Mouse (Mus musculus) lung, postnatal 0 days (tissue): ENCODE data around the gene Znrf4. TPM values are rescaled to one million over a fixed set of nuclear protein-coding genes. Genes with fewer than 3 reads are reported as not detected.
A peak's percentile ranks its signal among the peaks of the same experiment; 100 is the strongest.
"Not testable (repeated sequence)": the region's sequence is repeated elsewhere in the genome, so short reads cannot be mapped to it uniquely, and the experiment has no call there.

ENCODE experiments used
- ATAC-seq: fragments of 200-750 bp; cut with Nextera tagmentation; 2 replicates; pipeline ENCODE4 v1.8.0; 2017; ENCODE audit warnings: moderate library complexity
- DNase-seq: peaks from one replicate; pipeline ENCODE4 v3.0.0-alpha.2; 2016; ENCODE audit warnings: low spot score
- H3K27ac ChIP-seq: fragments of 300-500 bp; sonication (generic); 2 replicates; pipeline ENCODE4 v1.5.1; 2014; ENCODE audit warnings: antibody characterized with exemption, mild to moderate bottlenecking, low read length, mixed read lengths
- H3K27me3 ChIP-seq: fragments of 300-500 bp; sonication (generic); replicated peaks from 2 replicates; pipeline ENCODE4 v1.6.1; 2014; ENCODE audit warnings: low read length, mixed read lengths; ENCODE audit not compliant: insufficient read depth
- H3K36me3 ChIP-seq: fragments of 300-500 bp; sonication (generic); 2 replicates; pipeline ENCODE4 v1.6.1; 2014; ENCODE audit warnings: low read length, mixed read lengths; ENCODE audit not compliant: insufficient read depth
- H3K4me1 ChIP-seq: fragments of 300-500 bp; sonication (generic); 2 replicates; pipeline ENCODE4 v1.6.1; 2014; ENCODE audit warnings: antibody characterized with exemption, low read depth, low read length, mixed read lengths; ENCODE audit not compliant: insufficient read depth
- H3K4me2 ChIP-seq: fragments of 300-500 bp; sonication (generic); replicated peaks from 2 replicates; pipeline ENCODE4 v1.6.1; 2014; ENCODE audit warnings: low read depth, mild to moderate bottlenecking, low read length, moderate library complexity, mixed read lengths
- H3K4me3 ChIP-seq: fragments of 300-500 bp; sonication (generic); 2 replicates; pipeline ENCODE4 v1.5.1; 2014; ENCODE audit warnings: low read depth, low read length
- H3K9ac ChIP-seq: fragments of 300-500 bp; sonication (generic); replicated peaks from 2 replicates; pipeline ENCODE4 v1.6.1; 2014; ENCODE audit warnings: low read depth, mild to moderate bottlenecking
- H3K9me3 ChIP-seq: fragments of 300-500 bp; sonication (generic); 2 replicates; pipeline ENCODE4 v1.6.1; 2016; ENCODE audit warnings: low read length, mixed read lengths
- CTCF ChIP-seq: IDR thresholded peaks from 2 replicates; pipeline ENCODE4 v1.5.1; 2016; ENCODE audit warnings: antibody characterized with exemption, mild to moderate bottlenecking
- EP300 ChIP-seq: IDR thresholded peaks from 2 replicates; pipeline ENCODE4 v1.6.1; 2016; ENCODE audit warnings: antibody characterized with exemption, mild to moderate bottlenecking, control low read depth
- WGBS: fragments of 180-500 bp; shearing (Covaris S2); extraction: QIAGEN DNeasy Blood & Tissue Kit; methylation state at CpG from one replicate; pipeline ENCODE4 v1.1.7; 2014; 5-methylcytosine and 5-hydroxymethylcytosine counted together
- polyA plus RNA-seq: library from polyadenylated mRNA; unstranded; fragments of >200 nt; fragmentation: Nextera tagmentation; extraction: Ambion mirVana; gene quantifications from 2 replicates; pipeline ENCODE4 v1.2.1, GENCODE M21; 2015

The Znrf4 gene
- polyA plus RNA-seq, 1 experiment from 2014 or later, result not detected

- Histone ChIP-seq H3K27ac (no peak overlapping the region), H3K9ac (no peak overlapping the region), H3K9me3 (no peaks in the 10 kb centered on the region), H3K4me3 (no peak overlapping the region), H3K27me3 (no peaks in the 10 kb centered on the region), H3K4me1 (no peaks in the 10 kb centered on the region), H3K4me2 (no peak overlapping the region), H3K36me3 (no peaks in the 10 kb centered on the region)
- DNase-seq (peak; percentile 61), ATAC-seq (peak; percentile 50)
- WGBS, result 20% methylated on average over 9 of the region's 9 CpGs
- TF ChIP-seq EP300 (no peak), CTCF (peak; percentile 40)
Observed at GRCm38 (mm10) chr17:56502526-56502925, 9.7 kb downstream of the Znrf4 start.

DNA sequence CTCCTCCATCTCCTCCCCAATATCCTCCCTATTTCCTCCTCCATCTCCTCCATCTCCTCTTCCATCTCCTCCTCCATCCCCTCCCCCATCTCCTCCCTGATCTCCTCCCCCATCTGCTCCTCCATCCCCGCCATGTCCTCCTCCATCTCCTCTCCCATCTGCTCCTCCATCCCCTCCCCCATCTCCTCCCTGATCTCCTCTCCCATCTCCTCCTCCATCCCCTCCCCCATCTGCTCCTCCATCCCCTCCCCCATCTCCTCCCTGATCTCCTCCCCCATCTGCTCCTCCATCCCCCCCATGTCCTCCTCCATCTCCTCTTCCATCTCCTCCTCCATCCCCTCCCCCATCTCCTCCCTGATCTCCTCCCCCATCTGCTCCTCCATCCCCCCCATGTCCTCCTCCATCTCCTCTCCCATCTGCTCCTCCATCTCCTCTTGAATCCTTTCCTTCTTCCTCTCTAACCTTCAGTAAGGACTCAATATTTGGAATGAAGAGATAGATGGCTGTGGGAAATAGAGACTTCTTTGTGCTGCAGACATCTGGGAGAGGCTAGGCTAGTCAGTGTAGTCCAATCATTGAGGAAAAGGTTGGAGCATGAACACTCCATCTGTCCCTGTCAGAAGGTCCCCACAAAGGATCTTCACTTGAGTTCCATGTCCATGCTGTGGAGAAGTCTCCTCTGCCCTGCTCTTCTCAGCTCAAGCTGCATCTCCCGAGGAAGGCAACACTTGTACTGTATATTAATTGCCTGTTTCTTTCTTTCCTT, 10.4 kb downstream of the Znrf4 start:
- not testable (repeated sequence) for H3K27me3 ChIP-seq, H3K4me1 ChIP-seq, H3K27ac ChIP-seq, H3K36me3 ChIP-seq, H3K4me2 ChIP-seq, H3K9me3 ChIP-seq, H3K4me3 ChIP-seq, H3K9ac ChIP-seq, ATAC-seq, DNase-seq
- WGBS, result 49% methylated on average over 2 of the region's 2 CpGs

GRCm38 (mm10) chr17:56499229-56499628, 13.0 kb downstream of the Znrf4 start:
- Histone ChIP-seq H3K27ac (no peak overlapping the region), H3K4me3 (no peak overlapping the region), H3K36me3 (no peaks in the 10 kb centered on the region), H3K9me3 (peaks cover 8% of the 10 kb centered on the region), H3K4me2 (no peak overlapping the region), H3K27me3 (no peaks in the 10 kb centered on the region), H3K9ac (no peak overlapping the region), H3K4me1 (no peaks in the 10 kb centered on the region)
- WGBS, result 75% methylated on average over 5 of the region's 5 CpGs
- ATAC-seq (no peak), DNase-seq (no peak)
- TF ChIP-seq CTCF (no peak), EP300 (no peak)

- 53% methylated on average over 2 of the region's 2 CpGs for WGBS
- no peak overlapping the region for H3K4me2 ChIP-seq
- H3K27me3 ChIP-seq, result no peaks in the 10 kb centered on the region
- no peaks in the 10 kb centered on the region for H3K36me3 ChIP-seq
- H3K4me3 ChIP-seq, result no peak overlapping the region
- no peak for DNase-seq
- ATAC-seq, result no peak
- H3K9me3 ChIP-seq, result peaks cover 17% of the 10 kb centered on the region
- H3K4me1 ChIP-seq, result no peaks in the 10 kb centered on the region
- H3K27ac ChIP-seq, result no peak overlapping the region
- H3K9ac ChIP-seq, result no peak overlapping the region
- TF ChIP-seq CTCF (no peak), EP300 (no peak)
Observed at GRCm38 (mm10) chr17:56494480-56494879, 17.8 kb downstream of the Znrf4 start.

DNA sequence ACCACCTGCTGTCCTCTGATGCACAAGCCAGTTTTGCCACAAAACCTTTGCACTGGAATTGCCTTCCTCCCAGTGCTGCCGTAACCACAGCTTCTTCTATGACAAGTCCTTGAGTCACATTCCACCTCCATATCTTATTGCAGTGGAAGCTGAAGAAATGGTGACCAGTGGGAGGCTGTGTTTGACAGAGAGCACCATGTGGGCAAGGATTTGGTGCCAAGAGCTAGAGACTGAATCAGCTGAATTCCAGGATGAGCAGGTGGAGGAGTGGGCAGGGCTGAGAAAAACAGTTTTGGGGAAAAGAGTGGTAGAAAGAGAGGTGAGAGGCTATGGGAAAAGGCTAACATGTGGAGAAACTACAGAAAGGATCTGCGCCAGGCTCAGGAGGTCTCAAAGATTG, 18.4 kb downstream of the Znrf4 start:
- ATAC-seq, result no peak
- 81% methylated on average over 2 of the region's 2 CpGs for WGBS
- Histone ChIP-seq H3K4me3 (no peak overlapping the region), H3K9me3 (peaks cover 17% of the 10 kb centered on the region), H3K36me3 (no peaks in the 10 kb centered on the region), H3K27ac (no peak overlapping the region), H3K27me3 (no peaks in the 10 kb centered on the region), H3K9ac (no peak overlapping the region), H3K4me1 (no peaks in the 10 kb centered on the region), H3K4me2 (no peak overlapping the region)
- no peak for TF ChIP-seq EP300
- no peak for DNase-seq

DNA sequence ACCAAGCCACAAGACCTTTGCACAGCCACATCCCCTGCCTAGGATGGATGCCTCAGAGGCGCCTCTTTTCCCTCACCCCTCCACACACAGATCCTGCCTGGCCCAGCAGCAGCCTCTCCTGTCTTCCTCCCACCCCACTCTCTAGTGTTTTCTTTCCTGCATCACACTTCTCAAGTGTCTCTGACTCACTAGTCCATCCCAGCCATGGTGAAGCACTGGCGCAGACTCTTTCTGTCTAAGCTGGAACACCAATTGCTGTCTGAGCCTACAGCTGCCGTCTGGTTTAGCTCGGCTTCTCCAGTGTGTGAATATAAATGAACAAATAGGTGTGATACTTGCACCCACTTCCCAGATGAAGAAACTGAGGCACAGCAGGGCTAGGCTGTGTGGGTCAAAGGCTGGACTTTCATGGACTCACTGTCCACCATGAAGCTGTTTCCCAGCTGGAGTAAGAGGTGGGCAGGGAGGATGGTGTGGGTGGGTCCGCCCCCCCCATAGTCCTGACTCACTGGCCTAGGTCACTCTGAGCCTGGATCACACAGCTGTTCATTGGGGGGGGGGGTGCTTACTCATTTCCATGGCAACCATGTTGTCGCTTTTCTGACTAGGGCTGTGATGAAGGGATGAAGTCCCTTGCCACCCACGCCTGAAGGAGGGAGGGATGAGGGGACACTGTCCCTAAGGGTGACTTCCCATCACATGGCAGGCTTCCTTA, 21.6 kb downstream of the Znrf4 start:
- ATAC-seq, result no peak
- no peak overlapping the region for H3K4me3 ChIP-seq
- no peaks in the 10 kb centered on the region for H3K4me1 ChIP-seq
- H3K9ac ChIP-seq, result no peak overlapping the region
- 83% methylated on average over 7 of the region's 7 CpGs for WGBS
- TF ChIP-seq CTCF (no peak), EP300 (no peak)
- H3K4me2 ChIP-seq, result no peak overlapping the region
- no peaks in the 10 kb centered on the region for H3K36me3 ChIP-seq
- no peak for DNase-seq
- no peaks in the 10 kb centered on the region for H3K27me3 ChIP-seq
- peaks cover 17% of the 10 kb centered on the region for H3K9me3 ChIP-seq
- no peak overlapping the region for H3K27ac ChIP-seq
